Mouse (Mus musculus): ENCODE results near the gene Cdh13.

Gene Cdh13

DNA sequence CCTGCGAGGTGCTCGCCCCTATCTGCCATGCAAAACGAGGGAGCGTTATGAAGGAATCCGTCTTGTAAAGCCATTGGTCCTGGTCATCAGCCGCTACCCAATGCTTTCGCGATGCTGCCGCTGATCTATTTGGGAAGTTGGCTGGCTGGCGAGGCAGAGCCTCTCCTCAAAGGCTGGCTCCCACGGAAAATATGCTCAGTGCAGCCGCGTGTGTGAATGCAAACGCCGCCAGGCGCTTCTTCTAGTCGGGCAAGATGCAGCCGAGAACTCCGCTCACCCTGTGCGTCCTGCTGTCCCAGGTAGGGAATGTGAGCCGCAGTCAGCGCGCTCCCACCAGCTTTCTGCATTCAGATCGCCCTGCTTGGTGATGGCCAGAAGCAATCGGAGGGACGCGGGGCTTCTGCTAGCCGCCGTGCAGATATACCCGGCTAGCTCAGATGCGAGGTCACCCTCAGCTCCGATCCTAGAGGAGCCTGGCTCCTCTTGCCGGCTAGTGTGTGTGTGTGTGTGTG, at the start of gene Cdh13:
Cdh13 (plus strand) TSS at position 134 of the 512 bp plus-strand sequence.
- no peak for DNase-seq

DNA sequence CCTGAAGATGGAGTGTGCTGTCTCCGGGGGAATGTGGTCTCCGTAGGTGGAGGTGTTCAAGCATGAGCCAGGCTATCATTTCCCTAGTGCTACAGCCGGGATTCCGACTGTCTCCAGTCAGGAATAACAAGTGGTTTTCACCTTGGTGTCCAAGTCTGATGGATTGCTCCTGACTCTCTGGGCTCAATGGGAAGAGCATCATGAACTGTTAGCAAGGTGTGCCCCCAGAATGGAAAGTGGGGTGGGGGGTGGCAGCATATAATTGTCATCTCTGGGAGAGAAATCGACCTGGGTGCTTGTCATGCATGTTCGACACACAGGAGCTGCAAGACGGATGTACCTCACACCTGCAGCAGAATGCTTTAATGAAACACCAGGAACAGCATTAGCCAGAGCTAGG, 47.9 kb upstream of the Cdh13 start:
- DNase-seq, result no peak

DNA sequence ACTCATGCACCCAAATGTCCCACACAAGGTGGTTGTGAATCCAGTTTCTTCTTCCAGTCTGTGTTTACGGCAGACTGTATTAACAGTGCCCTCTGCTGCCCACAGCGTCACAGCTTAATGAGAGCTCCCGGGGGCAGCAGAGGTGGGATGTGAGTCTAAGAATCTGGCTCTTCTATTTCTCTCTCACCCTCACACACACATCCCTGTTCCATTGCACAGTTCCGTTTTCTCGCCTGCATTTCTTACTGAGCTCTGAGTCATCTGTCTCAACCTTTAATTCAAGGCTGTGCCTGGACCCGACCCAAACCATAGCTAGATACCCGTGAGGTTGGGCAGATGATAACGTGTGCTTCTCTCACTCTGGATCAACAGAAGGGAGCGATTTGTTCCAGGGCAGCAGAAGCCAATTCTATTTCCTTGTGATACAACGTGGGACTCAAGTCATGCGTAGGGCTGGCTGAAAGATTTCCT, 46.3 kb upstream of the Cdh13 start:
- DNase-seq, result no peak

DNA sequence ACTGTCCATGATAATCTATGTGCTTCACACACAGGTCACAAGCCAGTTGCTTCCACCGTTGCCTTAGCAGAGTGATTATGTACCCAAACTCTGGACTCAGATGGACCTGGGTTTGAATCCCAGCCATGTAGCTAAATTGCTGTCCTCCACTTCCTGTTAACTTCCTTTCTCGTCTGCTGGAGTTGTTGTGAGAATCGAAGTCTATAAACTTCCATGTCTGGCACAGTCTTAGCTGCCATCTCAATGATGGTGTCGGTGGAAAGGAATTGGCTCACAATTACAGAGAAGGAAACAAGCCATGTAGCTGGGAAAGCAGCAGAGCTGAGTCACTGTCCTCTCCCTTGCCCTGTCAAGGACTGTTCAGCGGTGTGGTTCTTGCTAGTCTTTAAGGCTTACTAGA, 45.4 kb upstream of the Cdh13 start:
- no peak for DNase-seq

DNA sequence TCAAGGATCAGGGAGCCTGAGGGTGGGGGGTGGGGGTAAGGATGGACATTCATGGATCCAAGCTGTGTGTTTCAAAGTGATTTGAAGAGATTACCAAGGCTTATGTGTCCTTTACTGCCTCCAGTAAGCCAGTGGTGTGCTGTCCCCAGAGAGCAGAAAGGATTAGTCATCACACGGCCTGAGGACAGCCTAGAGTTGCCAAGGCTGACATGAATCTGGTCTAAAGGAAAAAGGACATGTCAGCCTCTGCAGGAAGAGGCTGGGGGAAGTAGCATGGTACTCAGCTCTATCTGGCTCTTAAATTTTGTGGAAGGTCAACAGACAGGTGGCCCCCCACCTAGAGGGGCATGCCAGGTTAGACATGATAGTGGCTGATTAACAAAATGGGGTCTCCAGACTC, 44.3 kb upstream of the Cdh13 start:
- DNase-seq, result no peak

DNA sequence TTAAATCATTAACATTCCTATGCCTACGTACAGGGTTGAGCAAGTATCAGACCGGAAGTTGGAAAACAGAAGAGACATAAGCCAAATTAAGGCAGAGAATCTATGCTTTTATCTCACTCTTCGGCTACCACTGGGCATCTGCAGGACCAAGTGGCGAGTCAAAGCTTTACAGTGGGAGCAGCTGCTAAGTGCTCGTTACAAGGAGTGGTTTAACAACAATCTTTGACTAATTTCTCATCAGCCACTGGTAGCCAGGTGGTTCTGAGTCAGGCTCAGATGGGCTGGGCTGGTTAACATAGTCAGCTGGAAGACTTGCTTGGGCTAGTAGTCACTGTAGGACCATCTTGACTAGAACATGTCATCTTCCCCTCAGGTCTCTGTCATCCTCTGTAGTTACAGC, 34.2 kb upstream of the Cdh13 start:
- no peak for DNase-seq

DNA sequence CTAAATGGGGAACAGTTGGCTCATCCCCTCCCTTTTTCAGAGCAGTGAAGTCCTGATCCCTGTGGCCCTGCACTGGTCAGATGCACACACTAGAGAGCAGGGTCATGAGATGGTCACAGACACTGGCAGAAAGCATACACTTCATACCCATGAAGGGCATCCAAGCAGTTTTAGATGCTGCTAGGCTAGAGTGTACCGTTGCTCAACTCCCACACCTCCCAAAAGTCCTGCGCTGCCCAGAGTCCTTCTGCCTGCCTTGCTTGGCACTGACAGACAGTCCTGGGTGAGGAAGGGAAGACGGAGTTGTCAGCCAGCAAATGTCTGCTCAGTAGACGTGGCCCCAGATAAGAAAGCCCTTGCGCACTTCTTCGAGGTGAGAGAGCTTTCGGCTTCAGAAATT, 33.6 kb upstream of the Cdh13 start:
- no peak for DNase-seq

DNA sequence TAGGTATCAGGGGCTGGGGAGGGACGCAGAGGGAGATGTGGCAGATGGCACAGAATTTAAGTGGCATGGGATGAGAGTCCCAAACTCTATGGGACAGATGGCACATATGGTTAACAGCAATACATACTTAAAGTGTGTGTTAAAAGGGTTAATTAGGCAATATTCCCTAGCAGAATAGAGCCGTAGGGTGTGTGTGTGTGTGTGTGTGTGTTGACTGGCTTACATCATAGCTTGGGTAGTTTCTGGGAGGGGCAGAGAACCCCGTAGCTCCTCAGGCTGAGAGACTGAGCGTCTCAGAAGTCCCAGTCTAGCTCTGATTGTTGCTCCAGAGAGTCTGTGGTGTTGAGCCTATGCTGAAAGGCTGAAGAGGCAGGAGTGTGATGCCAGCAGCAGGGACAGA, 20.4 kb upstream of the Cdh13 start:
- DNase-seq, result no peak

DNA sequence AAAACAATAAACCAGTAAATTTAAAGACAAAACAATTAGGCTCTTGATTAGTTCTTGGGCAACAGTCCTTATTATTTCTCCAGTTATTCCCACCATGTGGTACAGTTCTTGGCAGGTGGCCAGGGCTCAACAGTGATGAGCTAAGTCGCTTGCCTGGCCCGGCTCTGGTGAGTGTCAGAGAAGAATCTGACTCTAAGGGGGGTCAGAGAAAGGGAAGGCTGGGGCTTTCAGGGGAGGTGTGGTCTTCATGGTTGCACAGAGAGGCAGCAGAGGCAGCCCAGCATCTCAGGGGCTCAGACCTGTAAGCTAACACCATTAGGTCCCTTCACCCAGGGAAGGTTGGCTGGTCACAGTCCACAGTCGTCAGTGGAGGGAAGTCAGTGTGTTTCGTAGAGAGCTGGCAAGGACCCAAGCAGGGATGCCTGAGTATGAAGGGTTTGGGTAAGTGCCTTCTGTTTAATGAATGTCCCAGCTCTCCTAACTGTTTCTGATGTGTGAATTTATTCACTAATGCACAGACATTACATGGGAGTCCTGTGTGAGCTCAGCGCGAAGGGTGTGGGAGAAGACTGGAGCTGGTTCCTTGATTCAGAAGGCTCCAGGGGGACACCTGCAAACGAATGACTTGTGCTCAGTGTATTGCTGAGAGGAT, 12.7 kb upstream of the Cdh13 start:
- no peak for DNase-seq

DNA sequence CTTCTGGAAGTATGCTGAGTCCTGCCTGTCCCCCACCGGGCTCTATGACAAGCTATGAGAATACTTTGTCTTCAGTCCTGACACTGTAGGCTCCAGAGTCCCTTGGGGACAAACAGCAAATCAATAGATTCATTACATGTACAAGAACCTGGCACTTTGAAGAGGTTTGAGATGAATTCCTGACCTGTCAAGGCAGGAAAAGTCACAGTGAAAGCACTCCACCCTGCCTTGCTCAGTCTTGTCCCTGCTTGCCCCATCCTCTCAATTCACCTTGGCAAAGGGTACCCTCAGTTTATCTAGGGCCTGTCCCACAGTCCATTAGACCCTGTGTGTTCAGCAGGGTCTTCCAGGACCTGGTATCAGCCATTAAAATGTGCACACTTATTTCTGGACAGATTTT, 11.0 kb upstream of the Cdh13 start:
- DNase-seq, result no peak

DNA sequence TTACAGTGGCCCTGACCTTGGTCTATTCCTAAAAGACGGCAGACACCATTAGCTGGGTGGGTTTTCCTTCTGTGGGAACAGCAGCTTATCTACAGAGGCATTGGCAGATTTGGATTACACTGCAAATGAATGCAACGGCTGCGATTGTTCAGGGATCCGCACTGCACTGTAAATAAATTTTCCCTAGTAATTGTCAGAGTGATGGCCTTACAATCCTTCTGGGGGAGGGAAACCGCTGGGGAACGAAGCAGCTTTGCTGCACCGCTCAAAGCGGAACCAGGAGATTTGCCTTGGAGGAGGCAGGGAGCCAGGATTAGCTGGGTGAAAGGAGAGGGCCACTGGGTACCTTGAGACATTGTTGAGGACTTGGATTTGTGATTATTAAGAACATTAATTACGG, 9.3 kb upstream of the Cdh13 start:
- DNase-seq, result no peak

DNA sequence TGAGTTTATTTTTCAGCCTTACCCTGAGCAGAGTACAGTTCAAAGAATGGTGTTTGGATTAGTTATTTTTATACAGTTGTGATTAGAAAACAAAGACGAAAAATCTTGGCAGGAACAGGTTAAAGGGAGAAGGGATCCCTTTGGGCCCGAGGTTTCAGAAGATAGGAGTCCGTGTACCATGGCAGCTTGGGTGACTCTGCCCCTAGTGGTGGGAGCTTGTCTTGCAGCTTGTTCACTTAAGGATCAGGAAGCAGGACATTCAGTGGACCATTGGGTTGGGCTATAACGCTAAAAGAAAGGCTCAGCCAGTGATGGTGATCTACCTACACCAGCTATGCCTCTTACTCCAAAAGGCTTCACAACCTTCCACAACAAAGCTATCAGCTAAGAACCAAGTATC, 8.8 kb upstream of the Cdh13 start:
- DNase-seq, result peak in 1 of 2 experiments; percentile 14

DNA sequence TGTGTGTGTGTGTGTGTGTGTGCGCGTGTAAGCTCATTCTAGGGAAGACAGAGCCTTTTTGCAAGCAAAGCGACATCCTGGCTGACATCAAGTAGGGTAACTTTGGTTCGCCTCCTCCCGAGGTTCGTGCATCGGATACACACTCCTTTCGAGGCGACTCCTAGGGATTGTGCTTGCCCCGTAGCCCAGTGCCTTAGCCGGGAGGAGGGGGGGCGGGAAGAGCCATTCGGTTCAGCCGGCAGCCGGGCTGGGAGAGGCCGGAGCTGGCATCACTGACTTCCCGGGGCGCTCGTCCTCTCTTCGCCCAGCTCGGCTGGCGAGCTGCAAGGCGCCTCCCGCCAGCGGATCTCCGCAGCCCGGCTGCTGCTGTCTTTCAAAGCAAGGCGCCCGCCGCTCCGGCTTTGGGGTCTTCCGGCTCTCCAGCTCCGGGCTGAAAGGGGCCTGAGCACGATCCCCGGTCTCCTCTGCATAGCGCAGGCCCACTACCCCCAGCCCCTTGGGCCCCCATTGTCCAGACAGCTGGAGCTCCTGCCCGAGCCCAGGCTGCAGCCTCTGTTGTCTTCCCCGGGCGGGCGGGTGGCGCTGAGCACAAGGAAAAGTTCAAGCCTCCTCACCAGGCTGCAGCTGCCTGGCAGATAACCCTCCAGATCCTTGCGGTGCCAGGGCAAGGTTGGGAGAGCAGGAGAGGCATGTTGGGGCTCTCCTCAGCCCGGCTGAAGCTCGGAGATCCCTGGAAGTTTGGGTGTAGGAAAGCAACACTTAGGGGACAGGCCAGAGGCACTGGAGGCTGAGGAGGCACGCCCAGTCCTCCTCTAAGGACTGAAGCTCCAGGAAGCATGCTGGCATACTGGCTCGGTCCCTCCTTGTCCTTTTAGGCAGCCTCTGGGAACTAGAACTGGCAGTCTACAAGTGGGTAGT, 838 bp downstream of the Cdh13 start:
- DNase-seq, result no peak

DNA sequence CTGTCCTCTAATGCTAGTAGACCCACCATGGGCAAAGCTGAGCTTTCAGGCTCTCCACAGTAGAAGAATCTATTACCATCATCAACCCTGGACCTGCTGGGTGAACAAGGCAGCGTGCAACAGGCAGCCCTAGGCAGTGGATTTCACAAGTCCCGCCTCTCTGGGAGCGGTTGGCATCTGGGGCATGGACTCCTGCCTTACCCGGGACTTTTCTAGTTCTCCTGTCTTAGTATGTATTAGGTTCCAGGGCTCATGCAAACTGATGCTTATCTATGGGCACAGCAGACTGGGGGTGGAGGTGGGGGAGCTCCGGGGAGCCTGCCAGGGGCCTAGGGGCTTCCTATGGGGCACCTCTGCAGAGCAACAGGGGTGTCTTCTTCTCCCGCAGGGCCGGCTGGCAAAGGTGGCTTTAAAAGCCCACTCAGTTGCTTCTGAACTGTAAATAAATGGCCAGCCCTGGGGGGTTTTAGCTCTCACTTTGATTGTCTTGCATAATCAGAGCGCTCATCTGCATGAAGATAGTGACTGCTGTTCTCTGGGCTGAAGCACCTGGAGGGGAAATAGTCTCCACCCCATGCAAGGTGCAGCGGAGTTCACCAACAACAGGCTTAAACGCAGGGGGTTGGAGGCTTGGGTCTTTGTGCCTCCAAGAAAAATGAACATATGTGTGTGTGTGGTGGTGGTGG, 2.2 kb downstream of the Cdh13 start:
- DNase-seq, result no peak

DNA sequence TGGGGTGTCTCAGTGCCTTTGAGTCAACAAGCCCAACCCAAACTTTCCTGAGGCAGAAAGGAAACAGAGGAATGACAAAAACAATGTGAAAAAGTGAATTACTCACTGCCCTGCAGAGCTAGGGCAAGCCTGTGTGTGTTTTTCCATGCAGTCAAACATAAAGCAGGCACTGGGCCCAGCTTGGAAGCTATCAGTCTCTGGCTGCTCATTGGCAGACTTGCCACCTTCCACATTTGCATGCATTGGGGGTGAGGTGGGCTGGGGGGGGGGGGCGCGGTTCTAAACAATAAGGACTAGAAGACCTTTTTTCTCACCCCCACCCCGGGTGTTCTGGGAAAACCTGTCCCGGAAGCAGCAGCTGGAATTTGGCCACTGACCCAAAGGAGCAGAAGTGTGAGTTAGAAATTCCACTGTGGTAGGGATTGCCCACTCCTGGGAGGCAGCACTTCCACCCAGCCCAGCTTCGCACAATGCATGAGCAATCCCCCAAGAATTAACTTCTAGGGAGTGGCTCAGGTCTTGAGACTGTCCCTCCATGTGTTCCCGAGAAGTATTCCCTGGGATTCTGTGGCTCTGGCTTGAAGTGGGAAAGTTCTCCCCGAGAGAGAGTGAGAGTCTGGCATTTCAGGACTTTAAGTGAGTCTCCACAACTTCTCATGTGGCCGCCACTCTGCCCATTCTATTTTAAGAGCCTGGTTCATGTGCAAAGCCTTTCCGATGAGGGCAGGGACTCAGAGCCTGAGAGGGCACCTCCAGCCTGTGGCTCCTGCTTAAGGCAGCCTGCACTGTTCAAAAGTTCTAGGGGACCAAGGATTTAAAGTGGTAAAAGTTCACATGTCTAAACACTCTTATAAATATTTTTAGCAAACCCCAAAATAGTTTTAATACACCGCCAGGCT, 3.0 kb downstream of the Cdh13 start:
- no peak for DNase-seq

DNA sequence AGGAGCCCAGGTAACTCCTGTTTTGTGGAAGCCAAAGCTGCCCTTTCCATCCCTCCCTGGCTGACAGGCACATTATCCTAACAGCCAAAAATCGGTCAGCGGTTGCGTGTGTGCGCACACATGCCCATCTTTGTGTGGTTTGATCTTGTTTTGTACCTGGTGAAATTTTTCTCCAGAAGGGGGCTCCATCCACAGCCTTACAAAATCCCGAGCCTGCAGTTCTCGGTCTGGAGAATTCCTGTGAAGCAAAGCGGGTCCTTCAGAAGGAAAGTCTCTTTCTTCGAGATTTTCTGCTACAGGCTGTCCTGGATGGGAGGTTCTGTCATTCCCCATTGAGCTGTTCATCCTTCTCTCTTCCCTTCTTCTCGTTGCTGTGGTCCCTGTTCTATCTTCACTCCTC, 4.0 kb downstream of the Cdh13 start:
- no peak for DNase-seq

DNA sequence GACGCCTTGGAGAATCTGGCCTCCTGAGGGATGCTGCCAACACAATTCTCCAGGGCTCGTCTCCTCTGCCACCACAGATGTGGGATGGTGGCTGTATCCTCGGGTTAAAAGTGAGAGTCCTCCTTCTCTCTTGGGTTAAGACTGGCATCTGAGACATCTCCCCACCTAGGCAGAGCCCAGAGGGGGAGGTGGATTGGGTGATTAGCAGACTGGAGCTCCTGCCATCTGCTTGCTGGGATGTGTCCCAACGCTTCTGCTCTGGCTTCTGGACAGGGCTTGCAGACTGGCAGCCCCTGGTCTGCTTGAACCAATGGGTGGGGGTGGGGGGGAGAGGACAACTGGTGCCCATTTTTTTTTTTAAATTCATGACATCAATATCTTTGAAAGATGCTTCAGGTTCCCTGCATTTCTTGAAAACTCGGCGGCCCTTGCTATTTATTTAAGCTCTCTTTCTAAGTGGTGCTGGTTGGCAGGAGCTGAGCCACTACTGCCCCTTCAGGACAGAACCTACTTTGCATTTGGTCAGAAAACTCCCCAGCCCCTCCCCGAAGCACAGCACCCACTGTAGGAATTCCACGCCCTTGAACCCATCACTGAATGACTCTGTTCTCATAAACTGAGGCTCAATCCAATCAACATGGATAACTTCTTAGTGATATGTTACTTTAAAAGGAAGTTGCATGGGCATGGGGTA, 4.9 kb downstream of the Cdh13 start:
- DNase-seq, result no peak

DNA sequence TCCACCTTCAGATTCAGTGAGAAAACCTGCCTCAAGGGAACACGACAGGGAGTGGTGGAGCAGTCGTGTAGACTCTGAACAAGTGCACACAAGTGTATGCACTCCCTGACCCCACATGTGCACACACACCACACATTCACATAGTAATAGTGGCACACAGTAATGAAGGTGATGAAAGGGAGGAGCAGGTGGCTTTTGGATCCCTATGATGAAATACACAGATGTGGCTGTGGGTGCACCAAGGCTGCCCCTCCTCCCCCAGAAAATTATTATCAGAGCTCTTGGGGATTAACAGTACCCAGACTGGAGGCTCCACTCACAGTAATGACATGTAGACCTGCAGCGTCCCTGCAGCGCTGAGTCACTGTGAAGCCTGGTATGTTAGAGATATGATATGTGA, 5.6 kb downstream of the Cdh13 start:
- DNase-seq, result no peak

DNA sequence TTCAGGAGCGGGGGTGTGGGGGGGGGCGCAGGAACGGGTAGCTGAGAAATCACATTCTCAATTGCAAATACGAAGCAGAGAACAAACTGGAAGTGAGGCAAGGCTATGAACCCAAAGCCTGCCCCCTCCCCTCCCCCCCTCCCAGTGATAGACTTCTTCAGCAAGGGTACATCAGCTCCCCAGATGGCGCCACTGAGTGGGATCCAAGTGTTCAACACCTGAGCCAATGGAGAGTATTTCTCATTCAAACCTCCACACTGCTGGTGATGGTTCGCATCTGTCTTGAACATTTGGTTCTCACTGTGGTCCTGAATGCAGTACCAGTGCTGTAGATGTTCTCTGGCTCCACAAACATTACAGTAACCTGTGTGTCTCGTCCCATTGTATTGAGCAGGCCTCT, 6.0 kb downstream of the Cdh13 start:
- DNase-seq, result no peak

DNA sequence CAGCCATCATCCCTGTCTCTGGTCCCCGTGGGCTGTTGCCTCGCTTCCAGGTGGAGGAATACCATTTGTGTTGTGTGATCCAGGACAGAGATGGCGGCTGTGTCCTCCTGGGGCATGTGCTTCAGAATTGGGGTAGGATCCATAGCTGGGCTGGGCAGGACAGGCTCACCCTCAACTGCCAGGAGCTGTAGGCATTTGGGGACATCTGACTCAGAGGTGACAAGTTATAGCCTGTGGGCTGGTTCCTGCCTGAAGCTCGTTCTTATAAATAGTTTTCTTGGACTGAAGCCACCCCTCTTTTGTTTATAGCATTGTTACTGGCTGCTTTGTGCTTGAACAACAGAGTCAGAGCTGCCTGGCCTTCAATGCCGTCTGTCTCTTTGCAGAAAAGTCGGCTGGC, 6.7 kb downstream of the Cdh13 start:
- no peak for DNase-seq

DNA sequence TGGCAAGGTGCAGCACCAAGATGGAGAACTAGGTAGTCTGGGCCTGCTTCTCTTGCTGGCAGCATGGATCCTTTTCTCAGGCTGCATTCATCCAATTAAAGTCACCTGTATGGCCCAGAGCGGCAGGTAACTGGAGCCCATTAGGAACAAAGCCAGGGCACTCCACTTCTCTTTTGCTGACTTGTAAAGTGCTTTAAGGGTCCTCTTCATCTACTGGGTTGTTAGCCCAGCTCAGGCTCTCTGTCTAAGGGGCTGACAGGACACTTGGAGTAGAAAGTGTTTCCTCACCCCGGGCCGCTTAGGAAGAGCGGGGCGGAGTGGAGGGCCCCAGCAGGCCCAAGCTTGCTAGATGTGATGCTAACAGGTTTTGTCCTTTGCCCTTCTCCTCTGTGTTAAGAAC, 12.9 kb downstream of the Cdh13 start:
- no peak for DNase-seq

DNA sequence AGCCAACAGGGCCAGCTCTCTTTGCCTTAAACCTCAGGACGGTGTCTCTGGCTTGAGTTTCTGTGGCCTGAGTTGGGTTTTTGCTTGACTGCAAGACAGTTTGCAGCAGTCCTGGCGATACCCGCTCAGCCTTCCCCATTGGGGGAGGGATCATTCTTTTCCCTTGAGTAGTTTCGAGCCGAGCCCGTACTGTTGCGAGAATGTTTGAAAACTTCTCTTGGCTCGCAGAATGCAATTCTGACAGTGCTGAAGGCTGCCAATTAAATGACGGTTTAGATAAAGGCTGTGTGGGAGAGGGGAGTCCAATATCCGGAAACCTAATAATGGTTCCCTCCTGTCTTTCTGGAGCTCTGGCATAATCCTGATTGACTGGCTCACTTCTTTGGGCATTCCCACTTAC, 23.4 kb downstream of the Cdh13 start:
- DNase-seq, result no peak
